Mouse (Mus musculus): ENCODE results near the gene Gm21987. TPM values are rescaled to one million over a fixed set of nuclear protein-coding genes. Genes with fewer than 3 reads are reported as not detected.

The Gm21987 gene
- total and polyA plus RNA-seq, 2 experiments from 2014 or later: 6.2 TPM; not detected in 1

GRCm38 (mm10) chr16:38341396-38342324 is 5.2 kb upstream of the Gm21987 start, which contains the start of gene Maats1:
Gene Maats1, minus strand, starts transcription at chr16:38342143.
- H3K9me3 ChIP-seq (replicated peaks; ENCODE audit: control insufficient read depth, low read length): no peaks in the 10 kb centered on the region
- peak; percentile 83 for DNase-seq (ENCODE audit: low spot score)
- no peak for TF ChIP-seq EP300 (IDR thresholded peaks at IDR 0.05; ENCODE audit: low read depth)
- TF ChIP-seq CTCF (IDR thresholded peaks at IDR 0.05; ENCODE audit: low read depth): no peak
- peak within 1 kb of the TSS; percentile 48; the same call in 1 of the 2 replicates for H3K9ac ChIP-seq (replicated peaks; ENCODE audit: low read depth, low read length)
- no peaks in the 10 kb centered on the region for H3K36me3 ChIP-seq (replicated peaks; ENCODE audit: control insufficient read depth, insufficient read depth, low read length)
- peak; percentile 80 for ATAC-seq (ENCODE audit: insufficient read depth, low read depth)
- H3K4me2 ChIP-seq (ENCODE audit: low read depth, low read length): peak within 1 kb of the TSS; percentile 62
- WGBS: 15% methylated on average over 30 of the region's 30 CpGs
- peaks cover 8% of the 10 kb centered on the region for H3K4me1 ChIP-seq (ENCODE audit: control insufficient read depth, insufficient read depth)
- H3K27me3 ChIP-seq (ENCODE audit: control insufficient read depth, insufficient read depth, low read length): no peaks in the 10 kb centered on the region
- H3K4me3 ChIP-seq (ENCODE audit: low read depth, low read length): peak within 1 kb of the TSS; percentile 42
- H3K27ac ChIP-seq (ENCODE audit: low read depth): 0 out of 2 replicates have a peak within 1 kb of the TSS, but pooled peaks have one; percentile 28

GRCm38 (mm10) chr16:38344941-38345725 is 1.7 kb upstream of the Gm21987 start:
- 65% methylated on average over 3 of the region's 3 CpGs for WGBS
- Histone ChIP-seq H3K4me2 (ENCODE audit: low read depth, low read length) (0 out of 2 replicates have a peak overlapping the region, but pooled peaks have one; percentile 6), H3K27me3 (ENCODE audit: control insufficient read depth, insufficient read depth, low read length) (no peaks in the 10 kb centered on the region), H3K27ac (ENCODE audit: low read depth) (no peak overlapping the region), H3K4me3 (ENCODE audit: low read depth, low read length) (no peak overlapping the region), H3K9ac (replicated peaks; ENCODE audit: low read depth, low read length) (no peak overlapping the region), H3K4me1 (ENCODE audit: control insufficient read depth, insufficient read depth) (peaks cover 19% of the 10 kb centered on the region), H3K36me3 (replicated peaks; ENCODE audit: control insufficient read depth, insufficient read depth, low read length) (peaks cover 6% of the 10 kb centered on the region; the same call in 1 of the 2 replicates), H3K9me3 (replicated peaks; ENCODE audit: control insufficient read depth, low read length) (no peaks in the 10 kb centered on the region)
- TF ChIP-seq CTCF (IDR thresholded peaks at IDR 0.05; ENCODE audit: low read depth): peak; percentile 65
- no peak for TF ChIP-seq EP300 (IDR thresholded peaks at IDR 0.05; ENCODE audit: low read depth)
- ATAC-seq (ENCODE audit: insufficient read depth, low read depth) (no peak), DNase-seq (ENCODE audit: low spot score) (peak; percentile 79)

- no peaks in the 10 kb centered on the region for H3K9me3 ChIP-seq (replicated peaks; ENCODE audit: control insufficient read depth, low read length)
- peak overlapping the region; percentile 67 for H3K4me3 ChIP-seq (ENCODE audit: low read depth, low read length)
- TF ChIP-seq CTCF (IDR thresholded peaks at IDR 0.05; ENCODE audit: low read depth) (no peak), EP300 (IDR thresholded peaks at IDR 0.05; ENCODE audit: low read depth) (no peak)
- peaks cover 26% of the 10 kb centered on the region for H3K4me1 ChIP-seq (ENCODE audit: control insufficient read depth, insufficient read depth)
- 53% methylated on average over 6 of the region's 6 CpGs for WGBS
- peak overlapping the region; percentile 79 for H3K4me2 ChIP-seq (ENCODE audit: low read depth, low read length)
- no peaks in the 10 kb centered on the region for H3K27me3 ChIP-seq (ENCODE audit: control insufficient read depth, insufficient read depth, low read length)
- peak overlapping the region; percentile 94 for H3K27ac ChIP-seq (ENCODE audit: low read depth)
- H3K9ac ChIP-seq (replicated peaks; ENCODE audit: low read depth, low read length): peak overlapping the region; percentile 77; the same call in 1 of the 2 replicates
- ATAC-seq (ENCODE audit: insufficient read depth, low read depth) (no peak), DNase-seq (ENCODE audit: low spot score) (no peak)
- H3K36me3 ChIP-seq (replicated peaks; ENCODE audit: control insufficient read depth, insufficient read depth, low read length): peaks cover 12% of the 10 kb centered on the region; the same call in 1 of the 2 replicates
These were observed 748 bp downstream of the Gm21987 start for GRCm38 (mm10) chr16:38347588-38347987.

- no peak overlapping the region for H3K9ac ChIP-seq (replicated peaks; ENCODE audit: low read depth, low read length)
- TF ChIP-seq EP300 (IDR thresholded peaks at IDR 0.05; ENCODE audit: low read depth) (no peak), CTCF (IDR thresholded peaks at IDR 0.05; ENCODE audit: low read depth) (no peak)
- no peak overlapping the region for H3K27ac ChIP-seq (ENCODE audit: low read depth)
- DNase-seq (ENCODE audit: low spot score) (no peak), ATAC-seq (ENCODE audit: insufficient read depth, low read depth) (no peak)
- H3K9me3 ChIP-seq (replicated peaks; ENCODE audit: control insufficient read depth, low read length): no peaks in the 10 kb centered on the region
- peaks cover 26% of the 10 kb centered on the region for H3K4me1 ChIP-seq (ENCODE audit: control insufficient read depth, insufficient read depth)
- WGBS: 56% methylated on average over 9 of the region's 9 CpGs
- H3K36me3 ChIP-seq (replicated peaks; ENCODE audit: control insufficient read depth, insufficient read depth, low read length): peaks cover 12% of the 10 kb centered on the region; the same call in 1 of the 2 replicates
- no peak overlapping the region; the same call in 1 of the 2 replicates for H3K4me3 ChIP-seq (ENCODE audit: low read depth, low read length)
- H3K4me2 ChIP-seq (ENCODE audit: low read depth, low read length): peak overlapping the region; percentile 79
- H3K27me3 ChIP-seq (ENCODE audit: control insufficient read depth, insufficient read depth, low read length): no peaks in the 10 kb centered on the region
These were observed 1.4 kb downstream of the Gm21987 start for GRCm38 (mm10) chr16:38348217-38348761.

- peak overlapping the region; percentile 87 for H3K27ac ChIP-seq (ENCODE audit: low read depth)
- peaks cover 12% of the 10 kb centered on the region; the same call in 1 of the 2 replicates for H3K36me3 ChIP-seq (replicated peaks; ENCODE audit: control insufficient read depth, insufficient read depth, low read length)
- peak overlapping the region; percentile 29; the same call in 1 of the 2 replicates for H3K9ac ChIP-seq (replicated peaks; ENCODE audit: low read depth, low read length)
- 62% methylated on average over 2 of the region's 2 CpGs for WGBS
- H3K4me1 ChIP-seq (ENCODE audit: control insufficient read depth, insufficient read depth): peaks cover 30% of the 10 kb centered on the region
- no peaks in the 10 kb centered on the region for H3K9me3 ChIP-seq (replicated peaks; ENCODE audit: control insufficient read depth, low read length)
- H3K4me3 ChIP-seq (ENCODE audit: low read depth, low read length): no peak overlapping the region
- ATAC-seq (ENCODE audit: insufficient read depth, low read depth): no peak
- H3K27me3 ChIP-seq (ENCODE audit: control insufficient read depth, insufficient read depth, low read length): no peaks in the 10 kb centered on the region
- TF ChIP-seq CTCF (IDR thresholded peaks at IDR 0.05; ENCODE audit: low read depth) (no peak), EP300 (IDR thresholded peaks at IDR 0.05; ENCODE audit: low read depth) (no peak)
- no peak for DNase-seq (ENCODE audit: low spot score)
- no peak overlapping the region for H3K4me2 ChIP-seq (ENCODE audit: low read depth, low read length)
These were observed 3.0 kb downstream of the Gm21987 start for GRCm38 (mm10) chr16:38349881-38350280.
